Comparison of ENCODE assay signal across 27 mouse cellular contexts in the genomic region with DNA sequence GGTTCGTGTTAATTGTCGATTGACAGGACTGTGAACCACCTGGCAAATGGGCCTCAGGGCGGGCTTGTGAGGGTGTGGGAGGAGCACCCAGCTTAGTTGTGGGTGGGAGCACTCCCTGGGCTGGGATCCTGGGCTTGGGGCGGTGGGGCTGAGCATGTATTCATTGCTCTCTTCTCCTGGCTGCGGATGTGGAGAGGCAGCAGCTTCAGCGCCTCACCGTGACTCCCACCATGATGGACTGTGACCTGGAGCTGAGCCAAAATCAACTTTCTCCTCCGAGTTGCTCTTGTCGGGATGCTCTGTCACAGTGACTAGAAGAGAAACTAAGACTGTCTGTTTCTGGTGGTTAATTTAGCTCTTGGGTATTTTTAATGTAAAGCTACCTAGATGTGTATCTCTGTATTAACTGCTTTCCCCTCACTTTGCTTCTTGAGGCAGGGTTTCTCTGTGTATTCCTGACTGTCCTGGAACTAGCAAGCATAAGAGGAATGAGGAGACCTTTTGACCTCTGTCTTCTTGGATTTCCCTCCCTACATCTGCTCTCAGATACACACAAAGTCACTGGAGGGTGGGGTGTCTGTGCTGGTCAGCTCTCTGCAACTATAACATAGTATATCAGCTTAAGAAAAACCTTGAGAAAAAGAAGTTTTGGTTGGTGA.
DNase-seq lines count a peak whose midpoint lies in the region; ATAC-seq and TF ChIP-seq lines count a peak whose summit lies in the region.
"Had no signal": no experiment of that assay in that cellular context is flagged by ENCODE, and none has a peak within 500 bp of the region (broad histone marks: within the 10 kb centered on the region; RNA-seq: fewer than 3 reads in every experiment).

No protein-coding gene starts in this region.

- no peaks in the 10 kb centered on the region for H3K9me3 ChIP-seq in kidney, embryonic 14.5 days (ENCODE audit: control insufficient read depth, low read length)
- H3K9me3 ChIP-seq in lung, embryonic 14.5 days (ENCODE audit: low read depth, low read length), result no peaks in the 10 kb centered on the region
- H3K9me3 ChIP-seq in lung, postnatal 0 days (ENCODE audit: low read length), result no peaks in the 10 kb centered on the region
- H3K9me3 ChIP-seq: embryonic facial prominence, embryonic 15.5 days; forebrain, embryonic 15.5 days; heart, embryonic 12.5 days; liver, embryonic 13.5 days; lung, embryonic 15.5 days; neural tube, embryonic 12.5 days; stomach, embryonic 15.5 days had no signal

- peaks cover 4% of the 10 kb centered on the region; the same call in 1 of the 2 replicates for H3K4me1 ChIP-seq in kidney, embryonic 14.5 days (ENCODE audit: control insufficient read depth, insufficient read depth, low read length)
- no peaks in the 10 kb centered on the region for H3K4me1 ChIP-seq in lung, embryonic 14.5 days (ENCODE audit: insufficient read depth)
- no peaks in the 10 kb centered on the region for H3K4me1 ChIP-seq in lung, postnatal 0 days (ENCODE audit: insufficient read depth, low read depth, low read length)
- H3K4me1 ChIP-seq: embryonic facial prominence, embryonic 15.5 days; forebrain, embryonic 15.5 days; lung, embryonic 15.5 days; stomach, embryonic 15.5 days had no signal

- H3K9ac ChIP-seq in kidney, embryonic 14.5 days (ENCODE audit: low read depth, low read length), result no peak overlapping the region
- H3K9ac ChIP-seq in lung, embryonic 14.5 days, result no peak overlapping the region
- H3K9ac ChIP-seq in lung, postnatal 0 days (replicated peaks; ENCODE audit: low read depth), result no peak overlapping the region
- H3K9ac ChIP-seq: embryonic facial prominence, embryonic 15.5 days; forebrain, embryonic 15.5 days; heart, embryonic 12.5 days; liver, embryonic 13.5 days; lung, embryonic 15.5 days; neural tube, embryonic 12.5 days; stomach, embryonic 15.5 days had no signal

- H3K4me3 ChIP-seq in kidney, embryonic 14.5 days (ENCODE audit: low read length), result no peak overlapping the region
- H3K4me3 ChIP-seq in lung, embryonic 14.5 days (ENCODE audit: low read depth, low read length), result no peak overlapping the region
- no peak overlapping the region for H3K4me3 ChIP-seq in lung, postnatal 0 days (ENCODE audit: low read depth, low read length)
- H3K4me3 ChIP-seq: embryonic facial prominence, embryonic 15.5 days; forebrain, embryonic 15.5 days; heart, embryonic 12.5 days; liver, embryonic 13.5 days; lung, embryonic 15.5 days; neural tube, embryonic 12.5 days; stomach, embryonic 15.5 days had no signal

- no peak for TF ChIP-seq EP300 in lung, postnatal 0 days (IDR thresholded peaks at IDR 0.05)

- H3K4me2 ChIP-seq in kidney, embryonic 14.5 days (replicated peaks; ENCODE audit: low read depth, low read length), result no peak overlapping the region
- no peak overlapping the region for H3K4me2 ChIP-seq in lung, embryonic 14.5 days
- no peak overlapping the region for H3K4me2 ChIP-seq in lung, postnatal 0 days (replicated peaks; ENCODE audit: low read depth, low read length)
- H3K4me2 ChIP-seq: embryonic facial prominence, embryonic 15.5 days; forebrain, embryonic 15.5 days; heart, embryonic 12.5 days; liver, embryonic 13.5 days; lung, embryonic 15.5 days; neural tube, embryonic 12.5 days; stomach, embryonic 15.5 days had no signal

- 18% methylated on average over 9 of the region's 9 CpGs for WGBS in kidney, embryonic 14.5 days
- WGBS in lung, embryonic 14.5 days, result 24% methylated on average over 9 of the region's 9 CpGs
- WGBS in lung, postnatal 0 days, result 37% methylated on average over 9 of the region's 9 CpGs

- ATAC-seq in kidney, embryonic 14.5 days (ENCODE audit: low FRiP score, low TSS enrichment), result peak; percentile 86
- ATAC-seq in lung, embryonic 14.5 days (ENCODE audit: insufficient read depth), result no peak
- ATAC-seq in lung, postnatal 0 days, result no peak
- no peak for ATAC-seq in erythroblast, adult 5-6 weeks (replicated peaks; ENCODE audit: low FRiP score, poor library complexity, severe bottlenecking)
- ATAC-seq: CD4-positive, CD25-positive, alpha-beta regulatory T cell, adult 4 months; forebrain, embryonic 15.5 days had no signal

- no peaks in the 10 kb centered on the region for H3K27me3 ChIP-seq in kidney, embryonic 14.5 days (ENCODE audit: control insufficient read depth, insufficient read depth, low read length)
- H3K27me3 ChIP-seq in lung, embryonic 14.5 days (ENCODE audit: insufficient read depth, low read length), result no peaks in the 10 kb centered on the region
- no peaks in the 10 kb centered on the region for H3K27me3 ChIP-seq in lung, postnatal 0 days (replicated peaks; ENCODE audit: insufficient read depth, low read length)
- H3K27me3 ChIP-seq: embryonic facial prominence, embryonic 15.5 days; forebrain, embryonic 15.5 days; heart, embryonic 12.5 days; liver, embryonic 13.5 days; lung, embryonic 15.5 days; neural tube, embryonic 12.5 days; stomach, embryonic 15.5 days had no signal

- peak overlapping the region; percentile 18; the same call in 1 of the 2 replicates for H3K27ac ChIP-seq in kidney, embryonic 14.5 days (ENCODE audit: low read depth, low read length)
- no peak overlapping the region for H3K27ac ChIP-seq in lung, embryonic 14.5 days (ENCODE audit: low read depth)
- no peak overlapping the region for H3K27ac ChIP-seq in lung, postnatal 0 days (ENCODE audit: low read length)
- H3K27ac ChIP-seq: embryonic facial prominence, embryonic 15.5 days; forebrain, embryonic 15.5 days; liver, embryonic 13.5 days; lung, embryonic 15.5 days; neural tube, embryonic 12.5 days; stomach, embryonic 15.5 days had no signal

- TF ChIP-seq CTCF in lung, embryonic 14.5 days (IDR thresholded peaks at IDR 0.05; ENCODE audit: low read depth), result no peak
- no peak for TF ChIP-seq CTCF in lung, postnatal 0 days (IDR thresholded peaks at IDR 0.05)

- no peaks in the 10 kb centered on the region for H3K36me3 ChIP-seq in kidney, embryonic 14.5 days (ENCODE audit: control insufficient read depth, insufficient read depth, low read length)
- H3K36me3 ChIP-seq in lung, embryonic 14.5 days (ENCODE audit: insufficient read depth), result no peaks in the 10 kb centered on the region
- H3K36me3 ChIP-seq in lung, postnatal 0 days (ENCODE audit: insufficient read depth, low read length), result no peaks in the 10 kb centered on the region
- H3K36me3 ChIP-seq: embryonic facial prominence, embryonic 15.5 days; forebrain, embryonic 15.5 days; heart, embryonic 12.5 days; liver, embryonic 13.5 days; lung, embryonic 15.5 days; neural tube, embryonic 12.5 days; stomach, embryonic 15.5 days had no signal

- DNase-seq in kidney, adult 9 months, result no peak
- DNase-seq in lung, embryonic 14.5 days, result peak; percentile 52
- no peak for DNase-seq in lung, postnatal 0 days (ENCODE audit: low spot score)
- peak; percentile 50 for DNase-seq in embryo, embryonic 11 days
- peak; percentile 47 for DNase-seq in kidney, postnatal 14 days
- DNase-seq in spleen, postnatal 14 days (ENCODE audit: low spot score in 2 of 2), result no peak
- DNase-seq: adrenal gland, postnatal 25 days; cerebellum, adult 8-10 months; cerebellum, postnatal 36 days; heart, adult 18-20 months; heart, postnatal 10 days; layer of hippocampus, postnatal 36 days; liver, embryonic 13.5 days; lung, postnatal 4 days; retina, postnatal 1 day; right cerebral cortex, postnatal 25 days; thymus, adult 18-20 months; thymus, postnatal 36 days had no signal

Comparison
In these comparisons a context has a peak if more than half of its experiments do, and no peak if none do; other contexts are left out.
1. DNase-seq: peak in lung, embryonic 14.5 days (single experiment), embryo, embryonic 11 days (single experiment) and kidney, postnatal 14 days (single experiment); none in kidney, adult 9 months (single experiment), lung, postnatal 0 days (single experiment) and spleen, postnatal 14 days (0 of 2).